Mouse (Mus musculus) brain, embryonic 14.5 days (tissue): ENCODE measurements around the gene Erf. TPM values are rescaled to one million over a fixed set of nuclear protein-coding genes. Genes with fewer than 3 reads are reported as not detected.
A peak's percentile ranks its signal among the peaks of the same experiment; 100 is the strongest.

Experiments
- DNase-seq: peaks from one replicate; pipeline ENCODE4 v3.0.0-alpha.2; 2011; ENCODE audit warnings: low read depth
- CTCF ChIP-seq: fragments of 200-500 bp; IDR thresholded peaks from 2 replicates; pipeline ENCODE4 v1.5.1; 2012; ENCODE audit warnings: inconsistent platforms, mild to moderate bottlenecking, moderate library complexity, borderline replicate concordance; ENCODE audit not compliant: insufficient read depth, insufficient read length; ENCODE audit errors: extremely low read depth
- POLR2A ChIP-seq: fragments of 200-500 bp; IDR thresholded peaks from 2 replicates; pipeline ENCODE4 v1.6.1; 2012; ENCODE audit warnings: mild to moderate bottlenecking, inconsistent platforms, borderline replicate concordance; ENCODE audit not compliant: poor library complexity, insufficient read depth, insufficient read length, severe bottlenecking; ENCODE audit errors: extremely low read depth
- polyA plus RNA-seq: library from polyadenylated mRNA; depleted of rRNA; stranded (reverse); fragments of >200 nt; gene quantifications from 2 replicates; pipeline ENCODE4 v1.2.3, GENCODE M21; 2012

The Erf gene
- polyA plus RNA-seq, 1 experiment, result 20.2 TPM

GRCm38 (mm10) chr7:25221102-25221883 is 29.3 kb downstream of the Erf start, which contains the start of gene Zfp526:
Gene Zfp526 (plus strand): TSS chr7:25221425.
- TF ChIP-seq CTCF (peak; percentile 19; the same call in 1 of the 2 replicates), POLR2A (no peak)
- peak; percentile 100 for DNase-seq

GRCm38 (mm10) chr7:25220457-25221101 is 30.0 kb downstream of the Erf start, which contains the start of gene Dedd2:
Gene Dedd2 (minus strand): TSS chr7:25220615.
- TF ChIP-seq CTCF, result no peak
- no peak for TF ChIP-seq POLR2A
- DNase-seq, result peak; percentile 11

GRCm38 (mm10) chr7:25219756-25220456 is 30.7 kb downstream of the Erf start:
- TF ChIP-seq CTCF (no peak), POLR2A (no peak)

DNA sequence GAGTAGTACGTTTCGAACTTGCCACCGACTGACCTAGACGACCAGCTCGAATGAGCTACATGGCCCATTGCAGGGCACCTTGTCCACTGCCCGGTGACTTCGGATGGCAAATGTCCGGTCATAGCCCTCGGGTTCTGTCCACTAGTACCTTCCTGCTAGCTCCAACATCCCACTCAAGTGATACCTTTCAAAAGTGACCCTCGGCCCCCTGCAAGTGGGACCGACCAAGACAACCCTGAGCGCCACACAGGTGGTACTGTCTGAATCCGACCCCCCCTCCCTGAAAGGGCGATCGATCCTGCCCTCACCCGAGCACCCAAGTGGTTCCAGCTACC is 31.2 kb downstream of the Erf start:
- TF ChIP-seq CTCF (no peak), POLR2A (no peak)
- DNase-seq, result no peak

More at GRCm38 (mm10) chr7:25219756-25220456, 30.7 kb downstream of the Erf start:
- DNase-seq, result peak; percentile 98

DNA sequence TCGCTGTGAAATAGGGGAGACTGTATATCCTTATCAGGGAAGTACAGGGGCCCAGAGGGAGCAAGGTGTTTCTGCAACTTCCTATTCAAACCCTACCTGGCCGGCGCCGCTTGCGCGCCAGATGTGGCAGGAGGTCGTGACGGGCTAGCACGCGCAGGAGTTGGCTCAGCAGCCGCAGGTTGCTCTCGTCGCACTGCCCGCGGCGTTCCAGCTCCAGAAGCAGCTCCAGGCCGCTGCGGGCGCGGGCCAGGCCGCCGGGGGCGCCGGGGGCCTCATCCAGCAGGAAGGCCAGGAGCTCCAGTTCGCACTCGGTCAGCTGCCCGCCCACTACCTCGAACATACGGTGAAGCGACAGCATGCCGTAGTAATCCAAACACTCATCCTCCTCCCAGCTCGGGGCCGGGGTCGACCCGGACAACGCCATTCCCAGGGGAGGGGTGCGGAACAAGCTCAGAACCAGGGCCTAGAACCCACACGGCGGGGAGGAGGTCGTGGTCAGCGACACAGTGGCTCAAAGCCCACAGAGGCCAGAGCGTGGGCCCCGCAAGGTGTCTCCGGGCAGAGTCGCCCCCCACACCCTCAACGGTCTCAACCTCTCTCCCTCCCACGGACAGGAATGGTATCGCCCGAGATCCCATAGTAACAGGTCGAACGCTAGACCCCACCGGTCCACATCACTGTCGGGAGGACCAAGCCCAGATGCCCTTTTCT is 31.7 kb downstream of the Erf start:
- no peak for TF ChIP-seq POLR2A
- TF ChIP-seq CTCF, result peak; percentile 13; the same call in 1 of the 2 replicates
- DNase-seq, result peak; percentile 77

DNA sequence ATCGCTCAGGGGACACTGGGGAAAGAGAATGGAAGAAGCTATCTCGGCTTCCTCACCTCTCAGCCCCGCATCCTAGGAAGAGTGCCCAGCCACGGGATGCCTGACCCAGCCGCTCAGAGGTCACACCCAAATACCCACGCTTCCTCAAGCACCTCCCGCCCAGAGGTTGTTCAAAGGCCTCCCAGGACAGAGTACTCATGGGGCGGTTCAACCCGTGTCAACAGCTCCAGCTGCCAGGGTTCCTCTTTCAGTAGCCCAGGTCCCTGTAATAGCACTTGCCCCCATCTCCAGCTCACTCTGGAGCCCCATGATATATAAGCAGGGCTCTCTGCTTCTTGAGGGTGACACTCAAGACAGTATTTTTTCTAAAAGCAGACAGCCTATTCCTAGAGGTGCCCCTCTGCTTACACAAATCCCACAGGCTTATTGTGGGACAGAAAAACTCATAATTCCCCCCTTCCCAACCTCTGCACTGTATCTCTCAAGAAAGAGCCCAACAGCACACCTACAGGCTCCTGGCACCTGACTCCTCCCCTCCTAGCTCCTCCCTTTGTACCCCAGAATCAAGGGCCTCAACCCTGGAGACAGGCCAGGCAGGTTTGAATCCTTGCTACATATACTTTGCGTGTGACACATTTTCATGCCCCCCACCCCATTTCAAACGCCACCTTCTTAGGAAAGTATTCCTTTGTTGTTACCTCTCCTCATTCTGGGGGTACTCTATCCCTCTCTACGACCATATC is 32.7 kb downstream of the Erf start:
- no peak for TF ChIP-seq CTCF
- no peak for TF ChIP-seq POLR2A
- DNase-seq, result no peak

DNA sequence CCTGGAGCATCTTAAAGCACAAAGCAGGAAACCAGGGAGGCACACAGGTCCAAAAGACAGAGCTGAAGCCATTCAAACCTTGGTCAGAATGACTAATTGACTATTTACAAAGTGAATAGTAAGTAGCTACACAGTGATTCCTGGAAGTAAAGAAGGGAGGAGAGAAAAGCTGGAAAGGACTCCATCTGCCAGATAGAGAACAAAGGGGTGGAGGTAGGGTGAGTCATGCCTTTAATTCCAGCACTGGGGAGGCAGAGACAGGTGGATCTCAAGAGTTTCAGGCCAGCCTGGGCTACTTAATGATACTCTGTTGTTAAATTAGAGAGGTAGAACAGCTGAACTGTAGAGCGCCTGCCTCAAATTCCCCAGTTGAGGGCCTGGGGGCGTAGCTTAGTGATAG is 36.4 kb downstream of the Erf start:
- no peak for DNase-seq
- TF ChIP-seq POLR2A (no peak), CTCF (no peak)

GRCm38 (mm10) chr7:25213099-25213498 is 37.5 kb downstream of the Erf start:
- TF ChIP-seq CTCF (no peak), POLR2A (no peak)
- no peak for DNase-seq

- TF ChIP-seq POLR2A (no peak), CTCF (no peak)
- no peak for DNase-seq
Measured at GRCm38 (mm10) chr7:25210482-25210881, 40.1 kb downstream of the Erf start.

GRCm38 (mm10) chr7:25209161-25209622 is 41.4 kb downstream of the Erf start:
- no peak for DNase-seq
- no peak for TF ChIP-seq POLR2A

DNA sequence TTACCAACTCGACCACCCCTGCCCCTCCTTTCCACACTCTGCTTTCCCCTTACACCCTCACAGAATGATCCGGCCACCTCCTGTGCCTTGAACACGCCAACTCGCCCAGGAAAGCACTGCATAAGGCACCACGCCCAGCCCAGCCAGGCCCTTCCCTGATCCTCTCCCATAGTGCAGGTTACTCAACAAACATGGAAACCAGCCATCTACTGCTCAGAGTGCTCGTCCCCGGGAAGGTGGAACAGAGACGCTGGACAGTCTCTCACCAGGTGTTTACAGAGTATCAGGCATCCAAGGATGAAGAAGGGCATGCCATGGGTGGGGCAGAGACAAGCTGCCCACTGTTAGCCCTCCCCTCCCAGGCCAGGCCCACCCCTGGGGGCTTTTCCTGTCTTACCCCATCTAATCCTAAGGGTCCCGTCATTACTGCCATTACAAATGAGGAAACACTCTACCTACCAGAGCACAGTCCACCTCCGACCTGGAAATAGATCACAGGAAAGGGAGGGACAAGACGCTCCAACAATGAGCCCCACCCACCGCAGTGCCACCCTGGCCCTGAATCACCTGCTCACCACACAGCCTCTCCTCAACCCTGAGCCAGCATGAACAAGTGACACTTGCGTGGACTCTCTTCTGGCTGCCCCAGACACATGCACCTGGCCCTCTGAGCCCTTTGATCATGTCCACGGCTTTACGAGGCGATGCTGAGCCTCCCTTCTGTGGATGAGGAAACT is 44.3 kb downstream of the Erf start:
- no peak for TF ChIP-seq POLR2A
- no peak for TF ChIP-seq CTCF
- DNase-seq, result no peak
